Mouse (Mus musculus): ENCODE measurements at regions not wholly inside any gene's neighbourhood (a gene's known extent, or its start where the extent isn't known, plus 50 kb on each side); places are given as distances from the start of the nearest gene placed in this dataset.

- WGBS = 93% methylated on average over 5 of the region's 5 CpGs
- no peaks in the 10 kb centered on the region for H3K36me3 ChIP-seq (replicated peaks)
- peaks cover 23% of the 10 kb centered on the region for H3K4me1 ChIP-seq
- no peak for DNase-seq (ENCODE audit: low spot score)
- H3K4me3 ChIP-seq = no peak overlapping the region
- H3K9me3 ChIP-seq = no peaks in the 10 kb centered on the region
- H3K27ac ChIP-seq (replicated peaks) = no peak overlapping the region
- no peaks in the 10 kb centered on the region for H3K27me3 ChIP-seq (replicated peaks; ENCODE audit: low read depth, poor library complexity, severe bottlenecking)
Observed at GRCm38 (mm10) chr2:167786951-167787350, 97.3 kb upstream of the Tmem189 start.

- DNase-seq (ENCODE audit: low spot score) = no peak
- no peak overlapping the region for H3K4me3 ChIP-seq
- no peaks in the 10 kb centered on the region for H3K27me3 ChIP-seq (replicated peaks; ENCODE audit: low read depth, poor library complexity, severe bottlenecking)
- H3K9me3 ChIP-seq = no peaks in the 10 kb centered on the region
- no peak overlapping the region for H3K27ac ChIP-seq (replicated peaks)
- 0 out of 2 replicates have a peak, but pooled peaks cover 7% of the 10 kb centered on the region for H3K36me3 ChIP-seq (replicated peaks)
- WGBS = 85% methylated on average over 13 of the region's 13 CpGs
- peaks cover 38% of the 10 kb centered on the region for H3K4me1 ChIP-seq
Observed at GRCm38 (mm10) chr2:167784353-167784752, 94.7 kb upstream of the Tmem189 start.

- Histone ChIP-seq H3K9me3 (no peaks in the 10 kb centered on the region), H3K4me1 (peaks cover 45% of the 10 kb centered on the region), H3K27me3 (replicated peaks; ENCODE audit: low read depth, poor library complexity, severe bottlenecking) (no peaks in the 10 kb centered on the region), H3K36me3 (replicated peaks) (0 out of 2 replicates have a peak, but pooled peaks cover 7% of the 10 kb centered on the region), H3K27ac (replicated peaks) (no peak overlapping the region), H3K4me3 (no peak overlapping the region)
- 82% methylated on average over 3 of the region's 3 CpGs for WGBS
- no peak for DNase-seq (ENCODE audit: low spot score)
Observed at GRCm38 (mm10) chr2:167783374-167783773, 93.8 kb upstream of the Tmem189 start.

GRCm38 (mm10) chr2:167782231-167782999, 92.8 kb upstream of the Tmem189 start:
- 36% methylated on average over 27 of the region's 27 CpGs for WGBS
- Histone ChIP-seq H3K9me3 (no peaks in the 10 kb centered on the region), H3K27ac (replicated peaks) (peak overlapping the region; percentile 70), H3K36me3 (replicated peaks) (0 out of 2 replicates have a peak, but pooled peaks cover 7% of the 10 kb centered on the region), H3K27me3 (replicated peaks; ENCODE audit: low read depth, poor library complexity, severe bottlenecking) (no peaks in the 10 kb centered on the region), H3K4me1 (peaks cover 51% of the 10 kb centered on the region), H3K4me3 (peak overlapping the region; percentile 30; the same call in 1 of the 2 replicates)
- DNase-seq (ENCODE audit: low spot score) = peak; percentile 58

- H3K27me3 ChIP-seq (replicated peaks; ENCODE audit: low read depth, poor library complexity, severe bottlenecking) = no peaks in the 10 kb centered on the region
- no peaks in the 10 kb centered on the region for H3K9me3 ChIP-seq
- H3K27ac ChIP-seq (replicated peaks) = no peak overlapping the region
- 0 out of 2 replicates have a peak, but pooled peaks cover 7% of the 10 kb centered on the region for H3K36me3 ChIP-seq (replicated peaks)
- H3K4me3 ChIP-seq = no peak overlapping the region
- peaks cover 60% of the 10 kb centered on the region for H3K4me1 ChIP-seq
- no peak for DNase-seq (ENCODE audit: low spot score)
- WGBS = 79% methylated on average over 13 of the region's 13 CpGs
Observed at GRCm38 (mm10) chr2:167781496-167781895, 91.9 kb upstream of the Tmem189 start.

- Histone ChIP-seq H3K4me3 (peak overlapping the region; percentile 74), H3K27ac (replicated peaks) (peak overlapping the region; percentile 93), H3K27me3 (replicated peaks; ENCODE audit: low read depth, poor library complexity, severe bottlenecking) (no peaks in the 10 kb centered on the region), H3K36me3 (replicated peaks) (0 out of 2 replicates have a peak, but pooled peaks cover 7% of the 10 kb centered on the region), H3K4me1 (peaks cover 86% of the 10 kb centered on the region), H3K9me3 (no peaks in the 10 kb centered on the region)
- 79% methylated on average over 10 of the region's 10 CpGs for WGBS
- no peak for DNase-seq (ENCODE audit: low spot score)
Observed at GRCm38 (mm10) chr2:167778691-167779090, 89.1 kb upstream of the Tmem189 start.

- H3K27ac ChIP-seq (replicated peaks) = peak overlapping the region; percentile 93
- no peak for DNase-seq (ENCODE audit: low spot score)
- peaks cover 86% of the 10 kb centered on the region for H3K4me1 ChIP-seq
- peak overlapping the region; percentile 74 for H3K4me3 ChIP-seq
- H3K9me3 ChIP-seq = no peaks in the 10 kb centered on the region
- WGBS = 56% methylated on average over 4 of the region's 4 CpGs
- 0 out of 2 replicates have a peak, but pooled peaks cover 7% of the 10 kb centered on the region for H3K36me3 ChIP-seq (replicated peaks)
- H3K27me3 ChIP-seq (replicated peaks; ENCODE audit: low read depth, poor library complexity, severe bottlenecking) = no peaks in the 10 kb centered on the region
Observed at GRCm38 (mm10) chr2:167778271-167778670, 88.6 kb upstream of the Tmem189 start.

- H3K4me1 ChIP-seq = peaks cover 79% of the 10 kb centered on the region
- peak overlapping the region; percentile 74 for H3K4me3 ChIP-seq
- WGBS = 2% methylated on average over 33 of the region's 33 CpGs
- no peaks in the 10 kb centered on the region for H3K27me3 ChIP-seq (replicated peaks; ENCODE audit: low read depth, poor library complexity, severe bottlenecking)
- DNase-seq (ENCODE audit: low spot score) = peak; percentile 84
- no peaks in the 10 kb centered on the region for H3K9me3 ChIP-seq
- H3K27ac ChIP-seq (replicated peaks) = peak overlapping the region; percentile 93
- 0 out of 2 replicates have a peak, but pooled peaks cover 7% of the 10 kb centered on the region for H3K36me3 ChIP-seq (replicated peaks)
Observed at GRCm38 (mm10) chr2:167777331-167778085, 87.9 kb upstream of the Tmem189 start.

- Histone ChIP-seq H3K9me3 (no peaks in the 10 kb centered on the region), H3K4me3 (peak overlapping the region; percentile 74), H3K27ac (replicated peaks) (peak overlapping the region; percentile 93; the same call in 1 of the 2 replicates), H3K4me1 (peaks cover 70% of the 10 kb centered on the region), H3K36me3 (replicated peaks) (0 out of 2 replicates have a peak, but pooled peaks cover 7% of the 10 kb centered on the region), H3K27me3 (replicated peaks; ENCODE audit: low read depth, poor library complexity, severe bottlenecking) (no peaks in the 10 kb centered on the region)
- DNase-seq (ENCODE audit: low spot score) = no peak
- 71% methylated on average over 24 of the region's 24 CpGs for WGBS
Observed at GRCm38 (mm10) chr2:167776251-167777168, 86.9 kb upstream of the Tmem189 start.

- 66% methylated on average over 20 of the region's 20 CpGs for WGBS
- peak overlapping the region; percentile 70; the same call in 1 of the 2 replicates for H3K27ac ChIP-seq (replicated peaks)
Observed at GRCm38 (mm10) chr2:167775218-167775915, 85.7 kb upstream of the Tmem189 start.

GRCm38 (mm10) chr2:167774806-167775179, 85.2 kb upstream of the Tmem189 start:
- no peaks in the 10 kb centered on the region for H3K27me3 ChIP-seq (replicated peaks; ENCODE audit: low read depth, poor library complexity, severe bottlenecking)
- WGBS = 20% methylated on average over 10 of the region's 10 CpGs
- 0 out of 2 replicates have a peak overlapping the region, but pooled peaks have one; percentile 4 for H3K4me3 ChIP-seq
- H3K36me3 ChIP-seq (replicated peaks) = no peaks in the 10 kb centered on the region
- peak overlapping the region; percentile 70; the same call in 1 of the 2 replicates for H3K27ac ChIP-seq (replicated peaks)
- H3K9me3 ChIP-seq = no peaks in the 10 kb centered on the region
- H3K4me1 ChIP-seq = peaks cover 60% of the 10 kb centered on the region
- DNase-seq (ENCODE audit: low spot score) = peak; percentile 43

More at GRCm38 (mm10) chr2:167775218-167775915, 85.7 kb upstream of the Tmem189 start:
- DNase-seq (ENCODE audit: low spot score) = peak; percentile 34
- Histone ChIP-seq H3K9me3 (no peaks in the 10 kb centered on the region), H3K27me3 (replicated peaks; ENCODE audit: low read depth, poor library complexity, severe bottlenecking) (no peaks in the 10 kb centered on the region), H3K4me3 (0 out of 2 replicates have a peak overlapping the region, but pooled peaks have one; percentile 4), H3K4me1 (peaks cover 64% of the 10 kb centered on the region), H3K36me3 (replicated peaks) (0 out of 2 replicates have a peak, but pooled peaks cover 2% of the 10 kb centered on the region)
